Mouse (Mus musculus): ENCODE measurements at regions not wholly inside any gene's neighbourhood (a gene's known extent, or its start where the extent isn't known, plus 50 kb on each side); places are given as distances from the start of the nearest gene placed in this dataset.

DNA sequence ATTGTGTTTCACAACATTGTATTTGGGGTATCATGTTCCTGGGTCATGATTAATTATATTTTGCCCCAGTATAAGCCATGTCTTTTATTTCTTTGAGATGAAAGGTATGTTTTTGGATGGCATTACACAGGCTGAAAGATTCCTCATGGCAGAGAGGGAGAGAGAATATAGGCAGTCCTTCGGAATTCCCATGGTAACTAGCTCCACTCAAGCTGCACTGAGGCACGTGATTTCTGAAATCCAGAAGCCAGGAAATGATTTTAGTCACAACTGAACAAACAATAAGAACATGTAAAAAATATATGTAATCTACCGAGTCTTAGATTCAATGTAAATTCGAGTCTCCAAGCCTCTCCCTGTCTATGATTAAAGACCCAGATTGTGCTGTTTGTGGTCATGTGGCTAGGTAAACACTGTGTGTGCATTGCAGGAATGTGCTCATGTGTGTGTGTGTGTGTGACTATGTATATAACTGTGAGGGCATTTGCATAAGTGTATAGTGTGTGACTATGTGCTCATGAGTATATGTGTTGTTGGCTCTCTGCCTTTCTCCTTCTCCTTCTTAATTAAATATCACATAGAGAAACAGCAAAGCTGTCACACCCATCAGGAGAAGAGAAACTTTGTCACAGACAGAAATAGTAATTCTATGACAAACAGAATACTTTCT is 169.8 kb downstream of the Diras2 start:
- no peak for DNase-seq
- intact Hi-C loops (cut with DNase I; ENCODE audit: low total_unique reads), result no loop called here

DNA sequence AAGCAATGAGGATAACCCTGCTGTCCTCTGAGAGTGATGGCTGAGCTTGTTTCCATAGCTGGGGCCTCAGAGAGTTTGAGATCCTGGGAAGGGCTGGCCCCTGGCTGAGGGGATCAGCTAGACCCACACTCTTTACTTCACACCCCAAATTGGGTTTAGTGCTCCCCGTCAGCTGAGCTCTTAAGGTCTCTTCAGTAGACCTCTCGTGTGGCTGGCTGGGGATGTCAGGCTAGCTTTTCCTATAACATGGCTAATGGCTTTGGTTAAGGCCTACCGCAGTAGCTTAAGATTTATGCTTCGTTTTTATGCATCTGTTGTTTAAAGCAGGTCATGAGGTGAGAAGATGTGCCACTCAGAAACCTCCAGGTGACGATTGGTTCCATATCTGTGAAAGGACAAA is 168.8 kb downstream of the Diras2 start:
- intact Hi-C loops (cut with DNase I; ENCODE audit: low total_unique reads), result no loop called here
- DNase-seq, result no peak

DNA sequence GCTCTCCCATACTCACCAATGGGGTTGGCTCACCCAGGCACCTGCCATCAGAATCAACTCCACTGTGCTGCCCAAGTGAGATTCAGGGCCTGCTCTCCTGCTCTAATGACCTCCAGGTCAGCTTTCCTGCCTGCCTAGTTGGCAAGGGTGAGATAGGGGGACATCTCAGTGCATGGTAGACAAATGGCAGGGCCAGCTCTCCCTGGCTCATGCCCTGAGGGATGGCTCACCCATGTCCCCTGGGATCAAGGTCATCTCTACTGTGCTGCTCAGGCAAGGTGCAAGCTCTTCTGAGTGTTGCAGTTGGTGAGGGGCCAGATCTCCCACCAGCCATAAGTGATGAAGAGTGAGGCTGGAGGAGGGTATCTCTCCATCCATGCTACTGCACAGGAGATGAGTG is 161.2 kb downstream of the Diras2 start:
- intact Hi-C loops (cut with DNase I; ENCODE audit: low total_unique reads), result no loop called here
- no peak for DNase-seq

DNA sequence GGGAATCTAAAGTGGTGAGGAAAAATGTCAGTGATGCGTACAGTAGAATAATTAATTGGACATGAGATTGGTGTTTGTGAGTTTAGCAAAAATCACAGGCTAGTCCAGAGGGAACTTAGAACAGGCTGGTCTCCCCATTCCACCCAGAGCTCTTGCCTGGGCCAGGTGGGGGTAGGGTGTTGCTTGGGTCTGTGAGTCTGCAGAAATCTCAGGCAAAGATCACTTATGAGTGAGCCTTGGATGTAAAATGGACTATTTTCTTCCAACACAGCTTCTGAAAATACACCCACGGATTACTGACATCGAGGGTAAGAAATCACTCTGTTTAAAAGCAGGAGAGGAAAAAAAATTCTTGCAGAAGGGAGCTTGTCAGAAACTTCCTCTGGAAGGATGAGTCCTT is 159.1 kb downstream of the Diras2 start:
- DNase-seq, result no peak
- intact Hi-C loops (cut with DNase I; ENCODE audit: low total_unique reads), result no loop called here

GRCm38 (mm10) chr13:52374781-52375180 is 156.3 kb downstream of the Diras2 start:
- no peak for DNase-seq

DNA sequence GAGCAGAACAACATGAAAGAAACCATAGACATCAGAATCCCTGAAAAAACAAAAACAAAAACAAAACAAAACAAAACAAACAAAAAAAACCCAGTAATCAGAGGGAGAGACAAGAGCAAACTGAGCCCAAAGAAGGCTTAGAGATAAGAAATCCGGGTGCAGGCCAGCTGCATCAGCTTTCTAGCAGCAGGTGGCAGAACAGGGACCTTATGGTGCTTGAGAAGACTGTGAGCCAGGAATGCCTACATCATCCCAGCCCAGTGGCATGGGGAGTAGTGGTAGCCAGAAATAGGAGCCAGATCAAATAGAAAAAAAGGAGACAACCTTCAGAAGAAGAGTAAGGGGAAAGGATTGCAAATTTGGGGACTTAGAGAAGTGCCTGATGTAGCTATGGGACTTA is 152.8 kb downstream of the Diras2 start:
- intact Hi-C loops (cut with DNase I; ENCODE audit: low total_unique reads), result no loop called here
- DNase-seq, result no peak

More at GRCm38 (mm10) chr13:52374781-52375180, 156.3 kb downstream of the Diras2 start:
- intact Hi-C loops (cut with DNase I; ENCODE audit: low total_unique reads), result no loop called here

- DNase-seq, result no peak
- intact Hi-C loops (cut with DNase I; ENCODE audit: low total_unique reads), result no loop called here
Observed at GRCm38 (mm10) chr13:52389271-52389670, 141.8 kb downstream of the Diras2 start.

GRCm38 (mm10) chr13:52395786-52396185 is 135.3 kb downstream of the Diras2 start:
- intact Hi-C loops (cut with DNase I; ENCODE audit: low total_unique reads), result no loop called here
- DNase-seq, result no peak

DNA sequence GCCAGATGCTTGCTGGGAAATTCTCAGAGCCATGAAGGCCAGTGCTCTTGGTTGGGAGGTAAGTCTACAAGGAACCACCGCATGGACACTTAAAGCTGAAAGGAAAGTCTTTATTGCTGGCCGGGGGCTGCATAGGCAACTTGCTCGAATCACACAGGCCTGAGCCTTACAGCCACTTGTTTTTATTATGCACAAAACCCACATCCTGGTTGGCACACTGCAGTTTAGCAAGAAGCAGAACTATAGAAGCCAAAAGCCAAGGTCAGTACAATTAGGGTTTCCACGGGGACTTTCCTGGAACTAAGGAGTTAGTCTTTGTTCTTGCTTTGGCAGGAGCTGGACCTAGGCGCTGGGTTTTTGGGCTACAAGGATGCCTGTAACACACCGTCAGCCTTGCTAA is 132.7 kb downstream of the Diras2 start:
- intact Hi-C loops (cut with DNase I; ENCODE audit: low total_unique reads), result no loop called here
- no peak for DNase-seq

- DNase-seq, result no peak
- intact Hi-C loops (cut with DNase I; ENCODE audit: low total_unique reads), result no loop called here
Observed at GRCm38 (mm10) chr13:52399143-52399542, 131.9 kb downstream of the Diras2 start.

GRCm38 (mm10) chr13:52403805-52404204 is 127.3 kb downstream of the Diras2 start:
- intact Hi-C loops (cut with DNase I; ENCODE audit: low total_unique reads), result no loop called here

GRCm38 (mm10) chr13:52416301-52416700 is 114.8 kb downstream of the Diras2 start:
- intact Hi-C loops (cut with DNase I; ENCODE audit: low total_unique reads), result no loop called here
- no peak for DNase-seq

More at GRCm38 (mm10) chr13:52403805-52404204, 127.3 kb downstream of the Diras2 start:
- no peak for DNase-seq

DNA sequence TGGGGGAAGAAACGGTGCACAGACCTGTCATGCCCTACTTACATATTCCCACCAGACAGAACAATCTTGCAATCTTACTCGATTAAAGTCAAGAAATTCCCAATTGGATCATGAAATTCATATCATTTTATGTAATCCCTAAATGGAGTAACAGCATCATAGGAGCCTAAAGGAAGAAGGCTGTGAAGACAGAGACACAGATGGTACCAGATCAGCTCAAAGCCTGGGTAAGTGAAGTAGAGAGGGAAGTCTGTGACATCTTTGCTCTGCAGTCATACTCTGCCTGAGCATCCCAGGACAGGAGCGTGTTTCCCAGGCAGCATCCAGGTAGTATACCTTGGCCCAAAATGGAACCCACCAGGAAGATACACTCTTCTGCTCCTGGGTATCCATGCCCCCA is 108.6 kb downstream of the Diras2 start:
- DNase-seq, result no peak
- intact Hi-C loops (cut with DNase I; ENCODE audit: low total_unique reads), result no loop called here

DNA sequence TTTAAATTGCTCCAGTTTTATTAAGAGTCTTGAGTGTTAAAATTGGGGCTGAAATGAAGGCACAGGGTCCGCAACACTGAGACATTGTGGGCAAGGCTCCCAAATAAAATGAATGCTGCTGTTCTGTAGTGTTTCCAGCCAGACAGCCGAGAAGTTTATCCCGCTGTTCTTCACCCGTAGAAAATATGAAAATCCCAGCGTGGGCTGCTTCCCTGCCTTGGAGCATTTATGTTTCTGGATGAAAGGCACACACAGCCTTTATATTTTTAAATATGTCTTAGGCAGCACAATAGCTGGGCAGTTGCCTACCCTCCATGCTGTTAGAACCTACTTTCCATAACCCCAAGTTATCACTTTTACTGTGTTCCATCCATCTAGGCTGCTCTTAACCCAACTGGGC is 102.6 kb downstream of the Diras2 start:
- intact Hi-C loops (cut with DNase I; ENCODE audit: low total_unique reads), result no loop called here
- DNase-seq, result no peak

GRCm38 (mm10) chr13:52436756-52437155 is 94.3 kb downstream of the Diras2 start:
- DNase-seq, result no peak
- intact Hi-C loops (cut with DNase I; ENCODE audit: low total_unique reads), result no loop called here

GRCm38 (mm10) chr13:52445513-52445912 is 85.6 kb downstream of the Diras2 start:
- no peak for DNase-seq
- intact Hi-C loops (cut with DNase I; ENCODE audit: low total_unique reads), result no loop called here

- intact Hi-C loops (cut with DNase I; ENCODE audit: low total_unique reads), result no loop called here
- DNase-seq, result no peak
Observed at GRCm38 (mm10) chr13:52448902-52449301, 82.2 kb downstream of the Diras2 start.

DNA sequence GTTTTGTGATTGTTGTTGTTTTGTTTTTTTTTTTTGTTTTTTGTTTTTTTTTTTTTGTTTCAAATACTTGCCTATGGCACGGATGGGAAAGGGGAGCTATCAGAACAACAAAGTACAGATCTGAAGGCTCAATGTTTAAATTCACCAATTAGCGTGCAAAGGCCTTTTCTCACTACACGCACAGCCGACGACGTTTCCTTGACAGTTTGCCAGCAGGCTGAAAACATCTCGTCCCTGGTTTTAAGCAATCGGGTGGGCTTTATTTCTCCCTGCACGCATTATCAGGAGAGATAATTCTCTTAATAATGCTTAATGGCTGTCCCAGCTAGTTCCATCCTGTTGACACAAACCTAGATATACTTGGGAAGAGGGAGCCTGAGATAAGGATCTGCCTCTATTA is 79.6 kb downstream of the Diras2 start:
- intact Hi-C loops (cut with DNase I; ENCODE audit: low total_unique reads), result no loop called here
- DNase-seq, result no peak

GRCm38 (mm10) chr13:52452291-52452690 is 78.8 kb downstream of the Diras2 start:
- DNase-seq, result no peak
- intact Hi-C loops (cut with DNase I; ENCODE audit: low total_unique reads), result no loop called here
